Mouse (Mus musculus) layer of hippocampus, adult 8-10 months (tissue): ENCODE measurements around the gene Hdhd3. TPM values are rescaled to one million over a fixed set of nuclear protein-coding genes. Genes with fewer than 3 reads are reported as not detected.
A peak's percentile ranks its signal among the peaks of the same experiment; 100 is the strongest.

ENCODE experiments used
- DNase-seq, 2 experiments: peaks; one replicate each; pipeline ENCODE4 v3.0.0; 2022; ENCODE audit warnings: low spot score in 2 of 2
- total RNA-seq, 4 experiments: library from RNA; stranded (reverse); gene quantifications; 2 replicates each; pipeline ENCODE4 v1.2.4; 2022

The Hdhd3 gene
- 10 to 100 TPM in 1 of 4 experiments, 1 to 10 TPM in 3; 8.6 to 11.5 (median 9.6) TPM for total RNA-seq

DNA sequence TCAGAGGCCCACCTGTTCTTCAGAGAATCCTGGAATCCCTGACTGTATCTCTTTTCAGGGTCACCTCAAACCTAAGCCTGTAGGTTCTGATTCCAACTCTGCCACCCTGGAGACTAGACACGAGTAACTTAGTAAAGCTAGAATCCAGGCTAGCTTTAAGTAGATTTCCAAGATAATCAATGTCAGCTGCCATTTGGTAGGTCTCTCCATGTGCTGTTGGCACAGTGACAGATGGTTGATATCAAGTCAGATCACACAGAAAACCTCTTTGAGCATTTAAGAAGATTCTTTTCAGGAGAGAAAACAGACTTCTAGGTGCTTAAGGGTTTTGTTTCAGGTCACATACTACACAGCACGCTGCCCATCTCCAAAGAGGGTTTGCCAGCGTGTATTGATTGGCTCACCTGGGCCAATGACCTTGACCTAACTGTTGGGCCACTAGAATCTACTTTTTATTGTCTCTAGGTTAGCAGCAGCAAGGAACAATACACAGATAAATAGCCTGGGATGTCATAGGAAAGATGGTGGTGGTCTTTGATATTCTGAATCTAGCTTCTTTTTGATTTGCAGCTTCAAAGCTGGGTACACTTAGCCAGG, at the start of gene Hdhd3:
Gene Hdhd3, minus strand, starts transcription at position 94 of the 597 bp plus-strand sequence.
- DNase-seq = no peak

DNA sequence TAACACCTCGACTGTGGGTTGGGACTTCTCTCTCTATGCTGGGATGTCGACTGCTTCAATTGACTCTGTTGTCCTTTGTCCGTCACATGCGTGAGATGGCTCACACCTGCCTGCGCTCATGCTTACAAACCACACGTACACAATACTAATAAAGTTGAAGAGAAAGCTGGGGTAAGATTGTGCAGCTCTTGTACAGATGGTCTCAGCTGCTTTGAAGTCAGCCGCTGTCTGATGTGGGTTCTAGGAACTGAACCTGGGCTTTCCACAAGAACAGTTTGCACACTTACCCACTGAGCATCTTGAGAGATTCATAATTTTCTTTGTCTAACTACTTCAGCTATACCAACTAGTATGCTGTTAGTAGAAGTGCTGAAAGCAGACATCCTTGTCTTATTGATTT, 48.7 kb upstream of the Hdhd3 start:
- DNase-seq = no peak

DNA sequence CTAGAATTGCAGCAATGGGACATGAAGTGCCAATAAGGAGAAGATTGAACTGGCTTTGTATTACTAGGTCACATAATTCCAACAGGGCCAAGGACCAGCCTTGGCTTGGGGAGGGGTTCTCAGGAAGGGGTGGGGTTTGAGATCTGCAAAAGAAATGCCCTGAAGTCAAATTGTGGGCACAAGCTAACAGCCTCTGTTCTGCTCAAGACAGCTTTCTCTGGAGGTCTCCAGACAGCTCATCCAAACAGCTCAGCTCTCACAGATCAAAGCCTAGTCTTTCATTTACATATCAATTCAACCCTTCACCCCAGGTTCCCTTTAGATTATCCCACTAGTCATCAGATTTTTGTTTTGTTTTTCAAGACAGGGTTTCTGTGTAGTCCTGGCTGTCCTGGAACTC, 41.5 kb upstream of the Hdhd3 start:
- DNase-seq = no peak

DNA sequence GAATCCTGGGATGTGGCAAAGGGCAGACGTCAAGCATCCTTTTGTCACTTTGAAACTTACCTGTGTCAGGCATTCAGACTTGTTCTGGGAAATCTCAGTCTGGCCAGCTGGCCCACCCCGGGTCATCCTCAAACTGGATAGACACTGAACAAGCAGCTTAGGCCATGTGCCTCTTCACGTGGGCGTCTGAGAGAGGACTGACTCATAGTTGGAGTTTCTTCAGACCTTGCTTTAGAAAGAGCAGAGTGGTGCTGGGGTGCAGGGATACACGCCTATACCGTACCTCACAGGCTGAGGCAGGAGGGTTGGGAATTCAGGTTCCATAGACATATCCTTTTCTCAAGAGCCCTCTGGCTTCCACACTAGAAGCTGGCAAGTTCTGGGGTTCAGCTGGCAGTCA, 40.5 kb upstream of the Hdhd3 start:
- no peak for DNase-seq

DNA sequence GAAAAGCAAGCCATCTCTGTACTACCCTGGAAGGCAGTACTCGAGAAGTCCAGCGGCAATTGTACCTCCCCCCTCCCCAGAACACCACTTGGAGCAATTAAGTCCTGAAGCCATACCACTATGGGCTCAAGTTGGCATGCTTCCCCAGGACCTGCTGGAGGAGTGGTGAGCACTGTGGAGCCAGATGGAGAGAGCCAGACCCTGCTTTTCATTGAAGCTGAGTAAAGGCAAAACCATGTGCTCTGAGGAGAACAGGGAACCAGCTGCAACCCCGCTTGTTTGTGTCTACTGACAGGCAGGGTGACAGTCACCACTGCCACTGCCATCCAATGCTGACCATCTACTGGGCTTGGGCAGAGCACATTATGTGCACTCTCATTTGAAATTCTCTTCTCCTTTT, 38.5 kb upstream of the Hdhd3 start:
- DNase-seq = peak in 1 of 2 experiments; percentile 13

DNA sequence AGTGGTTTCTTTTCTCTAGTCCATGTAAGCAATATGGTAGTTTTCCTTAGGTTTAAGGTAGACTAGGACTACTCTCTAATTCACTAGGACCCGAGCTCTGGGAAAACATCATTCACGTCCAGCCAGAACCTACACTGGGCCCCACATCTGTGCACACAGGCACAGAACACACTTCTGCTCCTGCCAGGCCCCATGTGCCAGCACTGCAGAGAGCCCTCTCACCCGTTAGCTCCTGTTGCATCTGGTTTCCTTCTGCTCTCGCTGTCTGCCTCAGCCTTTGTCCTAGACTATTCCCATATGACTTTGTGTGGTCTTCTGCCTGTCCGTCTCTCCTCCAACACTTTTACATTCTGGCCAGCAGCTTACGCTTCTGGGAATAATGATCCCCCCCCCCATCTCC, 30.5 kb upstream of the Hdhd3 start:
- DNase-seq = no peak

DNA sequence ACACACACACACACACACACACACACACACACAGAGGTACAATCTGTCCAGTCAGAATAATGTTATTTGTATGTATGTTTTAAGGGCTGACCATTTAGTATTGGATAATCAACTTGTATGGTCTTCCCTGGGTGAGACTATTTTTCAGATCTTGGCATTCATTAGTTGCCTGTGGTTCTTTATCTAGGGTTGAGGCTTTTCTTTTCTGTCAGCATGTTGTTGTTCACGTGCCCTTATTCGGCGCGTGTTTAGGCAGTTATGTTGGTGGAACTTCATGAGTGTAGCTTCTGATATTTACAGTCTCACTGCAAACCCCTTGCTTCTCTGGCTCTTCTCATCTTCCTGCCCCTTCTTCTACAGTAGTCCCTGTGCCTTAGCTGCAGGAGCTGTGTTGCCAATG, 24.4 kb upstream of the Hdhd3 start:
- DNase-seq = no peak

DNA sequence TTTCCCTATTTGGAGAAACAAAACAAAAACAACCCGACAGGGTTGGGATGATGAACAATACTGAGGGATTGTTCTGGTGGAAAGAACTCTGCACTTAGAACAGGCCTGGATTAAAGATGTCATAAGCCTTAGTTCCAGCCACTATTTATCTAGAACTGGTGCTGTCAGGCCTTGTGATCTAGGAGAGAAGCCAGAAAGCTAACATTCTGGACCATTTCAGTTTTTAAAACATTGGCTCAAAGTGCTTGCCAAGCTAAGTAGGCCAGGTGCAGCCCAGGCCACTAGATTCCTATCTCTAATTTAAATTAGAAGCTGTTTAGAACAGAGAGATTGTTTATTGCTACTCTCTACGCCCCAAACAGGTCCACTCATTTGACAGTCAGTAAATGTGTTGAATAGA, 23.0 kb upstream of the Hdhd3 start:
- DNase-seq = no peak

DNA sequence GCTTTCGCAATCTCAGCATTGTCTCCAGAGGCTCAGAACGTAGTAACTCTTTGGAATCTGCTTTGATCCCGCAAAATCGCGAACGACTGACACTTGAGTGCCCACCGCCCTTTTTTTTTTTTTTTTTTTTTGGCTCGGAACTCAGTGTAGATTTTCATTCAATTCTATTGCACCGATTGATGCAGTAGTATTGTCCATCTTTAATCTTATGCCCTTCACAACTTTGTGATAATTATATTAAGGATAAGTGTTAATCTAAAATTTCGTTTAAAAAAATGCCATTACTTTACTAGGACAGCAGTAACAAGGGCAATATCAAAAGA, 22.2 kb upstream of the Hdhd3 start:
- DNase-seq = no peak

DNA sequence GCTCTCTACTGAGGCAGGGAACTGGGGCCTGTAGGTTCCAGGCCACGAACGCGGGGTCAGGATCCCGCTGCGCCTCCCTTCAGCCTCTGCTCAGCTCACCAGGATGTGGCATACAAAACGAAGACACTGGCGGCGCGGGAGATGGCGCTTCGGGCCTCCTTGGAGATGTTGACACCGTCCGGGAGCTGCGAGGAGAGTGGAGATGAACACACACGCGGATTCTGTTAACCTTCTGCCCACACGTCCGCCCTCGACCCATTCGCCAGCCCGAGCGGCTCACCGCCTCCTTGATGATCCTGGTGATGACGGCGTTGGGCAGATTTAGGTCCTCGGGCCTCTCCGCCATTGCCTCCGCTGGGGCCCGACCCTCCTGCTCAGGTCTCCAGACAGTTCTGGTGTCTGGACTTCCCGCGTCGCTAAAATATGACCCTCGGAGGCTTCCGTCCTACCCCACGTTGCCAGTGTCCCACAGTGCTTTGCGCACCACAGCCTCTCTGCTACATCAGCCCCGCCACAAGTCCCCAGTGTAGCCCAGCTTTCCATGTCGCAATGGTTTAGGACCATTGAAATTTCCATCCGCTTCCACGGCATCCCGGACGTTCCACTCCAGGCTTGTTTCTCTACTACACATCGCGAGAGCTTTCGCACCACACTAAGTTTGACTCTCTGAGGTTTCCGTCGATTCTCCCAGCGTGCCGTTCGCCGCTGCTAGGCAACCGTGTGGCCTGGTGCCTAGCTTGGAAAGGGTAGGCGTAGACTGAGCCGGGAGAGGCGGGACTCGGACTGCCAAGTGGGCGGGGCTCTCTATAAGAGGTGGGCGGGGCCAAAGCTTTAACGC, 21.6 kb upstream of the Hdhd3 start, which contains the start of the genes Pole3 and 4933430I17Rik:
Gene Pole3, minus strand, starts transcription at position 418 of the 838 bp plus-strand sequence.
Gene 4933430I17Rik, plus strand, starts transcription at position 719 of the 838 bp plus-strand sequence.
- DNase-seq = peak; percentile 95 to 97

DNA sequence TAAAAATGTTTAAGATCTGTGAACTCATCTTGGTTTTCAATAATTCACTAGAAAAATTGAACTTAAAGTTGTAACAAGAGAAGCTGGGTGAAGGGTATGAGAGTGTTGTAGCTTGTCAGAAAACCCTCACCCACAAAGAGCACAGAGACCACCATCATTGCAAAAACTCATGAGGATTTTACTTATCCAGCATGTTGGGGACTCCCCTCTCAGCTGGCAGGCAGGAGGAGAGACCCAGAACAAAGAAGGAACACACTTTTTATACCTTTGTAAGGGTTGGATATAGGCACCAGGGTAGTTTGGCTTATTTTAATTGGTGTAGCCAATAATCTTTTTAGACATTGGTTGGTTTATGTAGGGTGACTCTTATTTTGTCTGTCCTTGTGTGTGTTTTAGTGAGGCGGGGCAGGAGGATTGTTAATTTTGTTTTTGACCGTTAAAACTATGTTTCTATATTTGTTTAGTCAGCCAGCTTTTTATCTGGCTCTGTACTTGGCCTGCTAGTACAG, 17.7 kb upstream of the Hdhd3 start:
- DNase-seq = no peak

DNA sequence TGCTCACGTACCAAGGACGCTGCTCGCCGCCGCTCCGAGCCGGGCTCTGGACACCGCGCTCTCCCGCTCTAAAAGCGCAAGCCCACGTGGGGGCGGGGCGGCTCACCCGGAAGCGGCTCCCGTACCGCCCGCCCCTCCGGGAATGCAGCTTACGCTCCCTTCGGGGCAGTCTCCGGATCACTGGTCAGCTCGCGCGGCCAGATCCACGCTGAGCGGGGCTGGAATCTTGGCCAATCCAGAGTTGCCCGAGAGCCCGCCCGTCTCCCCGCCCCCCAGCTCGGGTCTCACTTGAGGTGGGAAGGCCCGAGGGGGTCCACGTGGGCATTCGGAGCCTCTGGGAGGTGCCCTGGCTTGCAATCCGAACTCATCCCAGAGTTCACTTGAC, 16.6 kb upstream of the Hdhd3 start, which contains the start of gene Alad:
Gene Alad, minus strand, starts transcription at position 70 of the 385 bp plus-strand sequence.
- DNase-seq = peak; percentile 64 to 71

DNA sequence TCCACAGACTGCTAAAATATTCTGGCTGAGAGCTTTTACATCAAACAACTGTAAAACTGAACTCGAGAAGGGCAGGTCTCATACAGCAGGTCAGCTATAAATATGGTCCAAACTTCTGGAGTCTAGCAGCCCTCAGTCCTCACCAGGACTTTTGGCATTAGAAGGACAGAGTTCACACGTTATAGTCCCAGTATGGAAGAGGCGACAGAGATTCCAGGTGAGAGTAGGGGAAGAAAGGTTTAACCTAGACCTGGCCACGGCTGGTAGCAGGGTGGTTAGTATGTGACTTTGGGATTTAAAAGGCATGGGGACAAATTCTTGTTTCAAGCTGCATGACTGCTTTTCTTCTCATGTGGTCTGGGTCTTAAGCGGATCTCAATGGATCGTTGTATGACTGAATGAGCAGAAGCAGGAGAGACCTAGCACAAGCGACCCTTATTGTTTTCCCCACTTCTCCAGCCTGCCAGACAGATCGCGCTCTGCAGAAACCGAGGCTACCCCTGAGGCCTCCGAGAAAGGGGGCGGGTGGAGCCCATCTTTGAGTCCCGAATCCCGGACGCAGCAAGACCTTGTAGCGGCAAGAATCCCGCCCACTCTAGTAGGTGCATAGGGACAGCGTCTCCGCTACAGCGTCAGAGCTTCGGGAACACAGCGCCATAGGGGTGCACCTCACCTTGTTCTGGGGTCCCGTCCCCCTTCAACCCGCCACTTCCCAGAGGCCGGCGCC, 16.0 kb upstream of the Hdhd3 start:
- DNase-seq = no peak

DNA sequence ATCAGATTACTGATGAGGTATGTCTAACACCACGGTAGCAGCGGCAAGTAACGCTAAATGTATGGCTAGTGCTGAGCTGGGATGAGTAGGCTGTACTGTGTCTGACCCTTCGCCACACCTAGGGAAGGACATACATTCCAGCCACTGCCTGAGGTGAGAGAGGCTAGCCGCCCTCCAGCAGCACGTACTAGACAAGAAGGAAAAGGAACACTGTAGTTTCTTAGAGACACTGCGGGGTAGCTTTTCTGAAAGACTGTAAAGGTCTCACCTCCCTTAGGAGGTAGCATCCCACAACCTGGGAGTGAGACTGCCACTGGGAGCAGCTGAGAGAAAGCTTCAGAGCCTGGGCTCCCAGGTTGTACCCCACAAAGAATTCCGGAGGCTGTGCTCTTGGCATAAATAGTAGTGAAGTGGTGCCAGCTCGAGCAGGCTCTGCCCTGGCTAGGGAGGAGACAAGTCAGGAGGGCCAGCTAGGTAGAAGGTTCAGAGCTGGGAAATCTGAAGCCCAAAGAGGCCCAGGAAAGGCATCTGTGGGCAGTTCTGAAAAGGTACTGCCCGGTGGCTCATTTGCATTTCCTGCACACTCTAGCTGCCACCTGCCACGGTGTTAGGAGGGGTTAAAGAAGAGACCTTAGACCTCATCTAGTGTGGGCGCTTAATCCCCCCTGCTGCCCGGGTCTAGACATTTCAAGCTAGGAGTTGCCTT, 15.3 kb upstream of the Hdhd3 start:
- DNase-seq = no peak

DNA sequence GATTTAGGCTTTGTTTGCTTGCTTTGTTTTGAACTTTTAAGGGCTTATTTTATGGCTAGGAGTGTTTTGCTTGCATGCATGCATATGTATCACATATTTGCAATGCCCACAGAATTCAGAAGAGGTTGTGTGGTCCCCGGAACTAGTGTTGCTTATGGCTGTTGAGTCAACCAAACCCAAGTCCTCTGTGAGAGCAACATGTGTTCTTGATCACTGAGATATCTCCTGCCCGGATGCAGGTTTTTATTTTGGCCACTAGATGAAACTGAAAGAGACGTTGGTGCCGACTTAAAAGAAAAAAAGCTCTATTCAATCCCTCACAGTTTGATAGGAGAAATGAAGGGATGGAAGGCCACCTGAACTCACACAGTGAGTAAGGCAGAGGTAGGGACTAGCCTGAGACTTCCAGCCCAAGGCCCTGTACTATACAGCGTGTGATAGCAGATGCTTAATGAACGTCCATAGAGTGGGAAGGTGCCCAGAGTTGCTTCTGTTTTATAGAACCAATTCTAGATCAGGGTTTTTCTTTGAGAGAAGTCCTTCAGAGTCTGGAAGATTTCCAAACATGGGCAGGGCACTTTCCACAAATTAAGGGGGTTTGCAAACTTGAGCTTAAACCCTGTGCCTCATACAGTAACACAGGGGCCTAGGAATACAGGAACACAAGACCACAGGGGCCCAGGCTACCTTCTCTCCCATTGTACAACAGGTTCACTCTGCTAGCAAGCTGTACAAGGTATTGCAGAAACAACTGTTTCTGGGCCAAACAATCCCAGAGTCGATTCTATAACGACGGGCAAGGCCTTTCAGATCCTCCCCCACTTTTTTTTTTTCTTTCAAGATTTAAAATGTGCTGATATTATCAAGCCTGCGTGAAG, 14.5 kb upstream of the Hdhd3 start:
- no peak for DNase-seq

DNA sequence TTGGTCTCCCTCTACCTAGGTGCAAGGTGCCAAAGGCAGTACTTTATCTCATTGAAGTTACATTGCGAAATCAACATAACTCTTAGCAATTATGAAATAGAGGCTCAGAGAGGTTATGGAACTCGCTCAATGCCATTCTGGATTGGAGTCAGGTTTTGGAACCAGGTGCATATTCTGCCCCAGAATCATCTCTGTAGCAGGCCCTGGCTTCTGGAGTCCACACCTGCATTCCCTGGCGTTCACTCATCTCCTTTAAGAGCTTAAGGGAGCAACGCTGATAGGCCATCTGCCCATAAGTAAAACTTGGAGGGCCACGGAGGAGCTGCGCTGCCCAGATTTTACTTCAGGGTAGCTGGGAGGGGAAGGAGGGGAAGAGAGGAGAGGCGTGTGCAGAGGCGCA, 13.8 kb upstream of the Hdhd3 start:
- DNase-seq = no peak

DNA sequence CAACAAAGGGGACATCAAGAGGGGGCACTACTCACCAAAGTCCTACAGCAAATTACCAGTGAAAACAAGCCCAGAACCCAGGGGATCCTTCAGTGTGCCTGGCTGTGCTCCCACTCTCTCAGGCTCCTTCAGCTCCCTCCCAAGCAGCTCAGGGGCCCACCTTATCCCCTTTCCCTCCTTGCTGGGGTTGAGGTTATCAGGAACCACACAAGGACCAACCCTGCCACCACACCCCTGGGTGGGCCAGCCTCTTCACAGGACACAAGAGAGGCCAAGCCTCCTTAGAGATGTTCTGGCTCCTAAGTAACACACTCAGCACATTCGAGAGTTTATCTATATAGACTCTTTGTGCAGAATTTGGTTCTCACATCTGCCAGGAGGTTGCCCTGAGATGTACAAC, 13.3 kb upstream of the Hdhd3 start:
- no peak for DNase-seq

DNA sequence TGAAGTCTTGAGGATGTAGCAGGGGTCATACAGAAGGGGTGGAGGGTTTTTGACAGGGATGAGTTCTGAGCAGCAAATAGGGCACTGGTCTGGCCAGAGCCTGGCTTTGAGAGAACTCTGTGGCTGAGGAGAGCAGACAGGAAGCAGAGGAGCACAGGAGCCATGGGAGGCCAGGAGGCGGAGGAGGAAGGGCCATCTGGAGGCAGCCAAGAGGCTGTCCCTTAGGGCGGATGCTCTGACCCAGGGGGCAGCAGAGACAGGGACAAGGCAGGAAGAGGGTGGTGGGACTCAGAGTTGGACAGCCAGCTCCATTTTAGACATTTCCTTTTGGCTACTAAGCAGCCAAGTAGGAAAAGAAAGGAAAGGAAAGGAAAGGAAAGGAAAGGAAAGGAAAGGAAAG, 12.8 kb upstream of the Hdhd3 start:
- DNase-seq = no peak

DNA sequence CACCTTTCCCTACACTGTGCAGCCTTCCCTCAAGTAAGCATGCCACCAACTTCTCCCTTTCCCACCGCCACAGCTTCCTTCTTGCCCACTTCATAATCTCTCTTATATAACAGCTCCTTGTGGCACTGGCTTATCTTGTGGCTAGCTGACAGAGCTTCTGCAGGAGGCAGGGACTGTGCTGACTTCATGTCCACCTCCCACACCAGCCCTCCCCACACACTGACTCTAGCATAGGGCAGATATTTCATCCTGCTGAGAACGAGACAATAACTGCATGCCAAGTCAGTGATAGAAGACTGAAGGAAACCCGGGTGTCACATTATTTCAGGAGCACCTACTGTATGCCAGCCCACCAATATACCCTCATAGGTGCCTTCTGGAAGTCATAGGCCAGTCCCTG, 12.2 kb upstream of the Hdhd3 start:
- no peak for DNase-seq

DNA sequence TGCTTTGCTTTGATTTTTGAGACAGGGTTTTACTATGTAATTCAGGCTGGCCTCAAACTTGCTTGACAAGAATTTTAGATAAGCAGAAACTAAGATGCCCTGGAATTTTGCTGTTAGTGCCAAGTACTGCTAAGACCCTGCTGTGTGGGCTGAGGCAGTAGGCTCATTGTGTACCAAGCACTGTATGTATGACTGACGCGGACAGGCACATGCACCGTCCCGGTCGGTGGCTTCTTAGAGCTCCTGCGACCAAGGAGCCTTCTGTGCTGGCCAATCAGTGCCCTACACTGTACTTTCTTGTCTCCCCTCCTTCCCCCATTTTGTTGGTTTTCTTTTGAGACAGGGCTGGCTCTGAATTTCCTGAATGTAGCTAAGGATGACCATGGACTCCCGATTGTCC, 11.7 kb upstream of the Hdhd3 start:
- no peak for DNase-seq
